Mouse (Mus musculus) erythroblast, embryonic 14.5 days (primary cell): ENCODE measurements around the gene Rpf2. TPM values are rescaled to one million over a fixed set of nuclear protein-coding genes. Genes with fewer than 3 reads are reported as not detected.

Source experiments
- H3K27me3 ChIP-seq: 2 replicates; pipeline ENCODE4 v1.6.1; 2012; ENCODE audit warnings: inconsistent platforms; ENCODE audit not compliant: control insufficient read depth
- H3K36me3 ChIP-seq: 2 replicates; pipeline ENCODE4 v1.6.1; 2012; ENCODE audit warnings: mild to moderate bottlenecking, inconsistent platforms; ENCODE audit not compliant: control insufficient read depth
- H3K4me1 ChIP-seq: 2 replicates; pipeline ENCODE4 v1.6.1; 2012; ENCODE audit warnings: inconsistent platforms; ENCODE audit not compliant: control insufficient read depth
- H3K4me3 ChIP-seq: replicated peaks from 2 replicates; pipeline ENCODE3; 2012; ENCODE audit warnings: moderate library complexity, mild to moderate bottlenecking, inconsistent platforms
- H3K9me3 ChIP-seq: 2 replicates; pipeline ENCODE4 v1.6.1; 2012; ENCODE audit warnings: low read length, inconsistent platforms, mixed read lengths; ENCODE audit not compliant: control insufficient read depth
- GATA1 ChIP-seq: IDR thresholded peaks from 2 replicates; pipeline ENCODE4 v1.6.1; 2012; ENCODE audit warnings: low read length, inconsistent platforms, mixed read lengths
- TAL1 ChIP-seq: IDR thresholded peaks from 3 replicates; pipeline ENCODE4 v1.6.1; 2012; ENCODE audit warnings: low read length, inconsistent platforms, mixed read lengths
- polyA plus RNA-seq: library from polyadenylated mRNA; stranded (reverse); fragments of >175 nt; gene quantifications from 2 replicates; pipeline ENCODE4 v1.2.3, GENCODE M21; 2012

The Rpf2 gene
- polyA plus RNA-seq, 1 experiment = 0.15 TPM

DNA sequence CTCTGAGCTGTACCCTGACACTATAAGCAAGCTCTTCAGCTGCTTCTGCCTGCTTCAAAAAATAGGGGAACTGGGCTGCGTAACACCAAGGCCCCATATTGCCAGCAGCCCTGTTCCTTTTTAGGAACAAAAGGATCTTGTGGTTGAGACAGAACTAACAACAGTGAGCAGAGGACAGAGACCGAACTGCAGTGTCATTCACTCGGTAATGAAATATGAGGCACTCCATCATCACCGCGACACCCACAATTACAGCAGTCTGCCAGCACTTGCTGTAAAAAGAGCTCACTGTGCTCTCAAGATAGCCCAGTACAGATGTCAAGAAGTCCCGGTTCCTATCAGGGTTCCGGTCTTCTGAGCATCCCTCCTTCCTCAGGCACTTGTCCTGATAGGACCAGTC is 29.2 kb upstream of the Rpf2 start:
- Histone ChIP-seq H3K4me1 (peaks cover 69% of the 10 kb centered on the region), H3K9me3 (no peaks in the 10 kb centered on the region), H3K4me3 (no peak overlapping the region), H3K36me3 (no peaks in the 10 kb centered on the region), H3K27me3 (peaks cover 2% of the 10 kb centered on the region; the same call in 1 of the 2 replicates)
- TF ChIP-seq TAL1 = no peak
- no peak for TF ChIP-seq GATA1

DNA sequence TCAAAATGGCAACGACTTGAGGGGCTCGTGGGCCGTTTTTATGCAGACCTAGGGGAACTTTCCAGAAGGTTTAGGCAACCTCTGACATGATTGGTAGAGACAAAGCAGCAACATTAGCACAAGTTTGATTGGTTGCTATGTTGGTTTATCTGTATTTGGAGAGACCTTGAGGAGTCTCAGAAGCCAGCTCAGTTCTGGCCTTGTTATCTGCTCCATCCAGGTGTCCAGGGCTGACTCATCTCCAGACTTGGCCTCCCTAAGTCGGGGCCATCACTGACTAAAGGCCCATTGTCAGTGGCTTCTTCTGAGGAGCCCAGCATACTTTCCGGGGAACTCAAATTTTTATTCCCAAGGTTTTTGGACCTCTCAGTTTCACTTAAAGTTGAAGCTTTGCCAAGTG is 27.1 kb upstream of the Rpf2 start:
- Histone ChIP-seq H3K27me3 (peaks cover 8% of the 10 kb centered on the region), H3K4me1 (peaks cover 55% of the 10 kb centered on the region), H3K9me3 (no peaks in the 10 kb centered on the region), H3K36me3 (no peaks in the 10 kb centered on the region), H3K4me3 (peak overlapping the region; percentile 33)
- peak; percentile 95 for TF ChIP-seq TAL1
- TF ChIP-seq GATA1 = peak; percentile 94

DNA sequence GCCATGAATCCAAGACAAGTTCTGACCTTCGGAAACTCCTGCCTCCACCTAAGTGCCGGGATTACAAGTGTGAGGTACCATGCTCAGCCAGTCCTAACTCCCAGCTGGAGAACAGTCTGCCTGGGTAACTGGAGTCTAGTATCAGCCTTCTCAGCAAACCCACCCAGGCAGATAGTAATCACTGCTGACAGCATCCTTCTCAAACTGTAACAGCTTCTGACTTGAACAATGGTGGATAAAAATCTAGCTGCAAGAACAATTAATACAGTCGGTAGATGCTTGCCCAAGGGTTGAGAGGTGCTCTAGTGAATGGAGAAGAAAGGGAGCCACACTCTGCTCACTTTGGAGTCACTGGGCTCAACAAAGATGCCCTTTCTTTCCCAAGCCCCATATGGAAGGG is 24.4 kb upstream of the Rpf2 start:
- Histone ChIP-seq H3K4me3 (no peak overlapping the region), H3K36me3 (no peaks in the 10 kb centered on the region), H3K9me3 (no peaks in the 10 kb centered on the region), H3K4me1 (peaks cover 43% of the 10 kb centered on the region), H3K27me3 (peaks cover 15% of the 10 kb centered on the region)
- TF ChIP-seq GATA1 (no peak), TAL1 (no peak)

DNA sequence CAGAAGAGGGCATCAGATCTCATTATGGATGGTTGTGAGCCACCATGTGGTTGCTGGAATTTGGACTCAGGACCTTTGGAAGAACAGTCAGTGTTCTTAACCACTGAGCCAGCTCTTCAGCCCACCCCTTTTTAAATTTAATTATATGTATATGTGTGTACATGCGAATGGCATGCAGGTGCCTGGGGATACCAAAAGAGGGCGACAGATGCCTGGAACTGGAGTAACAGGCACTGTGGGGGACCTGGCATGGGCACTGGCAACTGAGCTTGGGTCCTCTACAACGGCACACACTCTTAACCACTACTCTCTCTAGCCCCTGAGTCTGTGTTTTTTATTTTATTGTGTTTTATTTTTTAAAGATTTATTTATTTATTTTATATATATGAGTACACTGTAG is 18.1 kb upstream of the Rpf2 start:
- Histone ChIP-seq H3K4me3 (no peak overlapping the region), H3K4me1 (peaks cover 16% of the 10 kb centered on the region), H3K36me3 (no peaks in the 10 kb centered on the region), H3K27me3 (peaks cover 12% of the 10 kb centered on the region), H3K9me3 (no peaks in the 10 kb centered on the region)
- TF ChIP-seq TAL1 = no peak
- no peak for TF ChIP-seq GATA1

DNA sequence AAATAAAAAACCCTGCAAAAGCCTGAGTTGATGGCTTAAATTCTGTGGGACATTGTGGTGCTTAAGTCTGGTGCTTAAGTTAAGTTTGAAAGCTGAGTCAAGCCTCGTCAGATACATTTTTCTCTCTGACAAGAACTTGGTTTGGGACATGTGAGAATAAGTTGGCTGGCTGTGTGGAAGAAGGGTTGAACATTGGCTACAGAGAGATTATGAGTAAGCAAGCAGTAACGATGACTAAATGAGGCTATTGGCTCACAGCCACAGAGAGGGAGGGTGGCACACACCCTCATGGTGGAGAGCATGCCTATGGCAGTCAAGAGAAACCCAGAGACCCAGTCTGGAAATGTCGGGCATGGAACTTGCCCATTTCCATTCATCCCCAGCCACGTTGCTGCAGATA is 16.9 kb upstream of the Rpf2 start:
- TF ChIP-seq TAL1 (no peak), GATA1 (no peak)
- peaks cover 7% of the 10 kb centered on the region for H3K27me3 ChIP-seq
- no peaks in the 10 kb centered on the region for H3K9me3 ChIP-seq
- no peaks in the 10 kb centered on the region for H3K36me3 ChIP-seq
- peaks cover 28% of the 10 kb centered on the region for H3K4me1 ChIP-seq
- no peak overlapping the region for H3K4me3 ChIP-seq

DNA sequence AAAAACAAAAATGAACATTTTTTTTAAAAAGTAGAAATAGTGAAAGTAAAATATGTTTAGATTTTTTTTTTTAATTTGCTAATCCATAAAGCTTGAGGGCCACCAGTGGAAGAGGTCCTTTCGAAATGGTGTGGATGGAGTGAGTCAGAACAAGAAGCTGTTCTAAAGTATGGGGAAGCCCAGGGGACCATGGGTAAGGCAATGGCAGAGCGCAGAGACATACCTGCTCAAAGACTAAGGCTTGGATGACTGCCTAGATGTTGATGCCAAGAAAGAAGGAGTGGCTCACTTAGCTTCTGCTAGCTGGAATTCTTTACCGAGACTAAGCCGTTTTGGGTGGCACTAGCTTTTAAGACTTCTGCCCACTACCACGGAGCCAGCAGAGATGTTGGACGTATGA is 15.4 kb upstream of the Rpf2 start:
- Histone ChIP-seq H3K4me3 (no peak overlapping the region), H3K27me3 (no peaks in the 10 kb centered on the region), H3K36me3 (no peaks in the 10 kb centered on the region), H3K4me1 (peaks cover 35% of the 10 kb centered on the region), H3K9me3 (no peaks in the 10 kb centered on the region)
- TF ChIP-seq GATA1 (no peak), TAL1 (no peak)

DNA sequence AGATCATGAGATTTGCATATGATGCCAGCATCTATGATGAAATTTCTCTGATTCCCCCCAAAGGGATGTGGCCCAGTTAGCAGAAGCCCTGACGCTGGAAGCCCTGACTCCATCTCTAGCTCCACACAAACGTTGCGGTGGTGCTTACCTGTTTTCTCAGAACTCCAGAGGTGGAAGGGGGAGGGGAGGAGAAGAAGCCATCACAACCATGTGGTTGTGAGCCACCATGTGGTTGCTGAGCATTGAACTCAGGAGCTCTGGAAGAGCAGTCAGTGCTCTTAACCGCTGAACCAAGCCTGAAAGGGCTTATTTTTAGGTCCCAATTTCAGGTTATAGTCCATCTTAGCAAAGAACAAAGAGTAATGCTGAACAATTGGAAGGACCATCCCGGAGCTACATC is 13.5 kb upstream of the Rpf2 start:
- Histone ChIP-seq H3K4me3 (no peak overlapping the region), H3K36me3 (peaks cover 2% of the 10 kb centered on the region), H3K9me3 (no peaks in the 10 kb centered on the region), H3K4me1 (peaks cover 45% of the 10 kb centered on the region), H3K27me3 (no peaks in the 10 kb centered on the region)
- no peak for TF ChIP-seq GATA1
- TF ChIP-seq TAL1 = no peak

DNA sequence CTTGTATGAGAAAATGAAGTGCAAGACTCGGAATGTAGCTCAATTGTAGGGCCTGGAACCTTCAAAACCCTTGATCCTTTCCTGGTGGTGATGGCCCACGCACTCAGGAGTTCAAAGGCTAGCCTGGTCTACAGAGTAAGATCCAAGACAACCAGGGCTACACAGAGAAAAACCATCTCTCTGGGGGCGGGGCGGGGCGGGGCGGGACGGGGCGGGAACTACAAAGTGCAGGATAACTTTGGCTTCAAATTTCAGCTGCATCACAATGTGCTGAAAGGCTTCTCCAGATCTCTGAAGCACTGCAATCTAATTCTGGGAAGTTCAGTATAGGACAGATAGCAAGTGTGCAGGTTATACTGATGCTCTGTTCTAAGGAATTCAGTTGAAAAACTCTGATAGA is 12.7 kb upstream of the Rpf2 start:
- Histone ChIP-seq H3K36me3 (peaks cover 2% of the 10 kb centered on the region), H3K4me1 (peaks cover 45% of the 10 kb centered on the region), H3K4me3 (peak overlapping the region; percentile 80), H3K9me3 (no peaks in the 10 kb centered on the region), H3K27me3 (no peaks in the 10 kb centered on the region)
- TF ChIP-seq TAL1 (no peak), GATA1 (no peak)

DNA sequence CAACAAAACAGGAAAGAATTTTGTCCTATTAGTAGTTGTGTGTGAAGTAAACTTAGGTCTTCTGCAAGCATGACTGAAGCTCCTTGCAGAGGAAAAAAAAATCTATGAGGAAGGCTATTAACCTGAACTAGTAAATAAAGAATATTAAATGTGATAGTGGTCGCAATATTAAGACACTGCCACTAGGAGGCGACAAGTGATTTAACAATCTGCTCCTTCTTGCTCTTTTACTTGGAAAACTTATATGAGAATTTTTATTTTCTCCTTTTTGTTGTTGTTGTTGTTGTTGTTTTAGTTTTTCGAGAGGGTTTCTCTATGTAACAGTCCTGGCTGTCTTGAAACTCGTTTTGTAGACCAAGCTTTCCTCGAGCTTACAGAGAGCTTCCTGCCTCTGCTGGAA is 12.1 kb upstream of the Rpf2 start:
- no peaks in the 10 kb centered on the region for H3K9me3 ChIP-seq
- peak overlapping the region; percentile 80 for H3K4me3 ChIP-seq
- no peak for TF ChIP-seq GATA1
- TF ChIP-seq TAL1 = no peak
- H3K4me1 ChIP-seq = peaks cover 45% of the 10 kb centered on the region
- H3K27me3 ChIP-seq = no peaks in the 10 kb centered on the region
- H3K36me3 ChIP-seq = peaks cover 6% of the 10 kb centered on the region

DNA sequence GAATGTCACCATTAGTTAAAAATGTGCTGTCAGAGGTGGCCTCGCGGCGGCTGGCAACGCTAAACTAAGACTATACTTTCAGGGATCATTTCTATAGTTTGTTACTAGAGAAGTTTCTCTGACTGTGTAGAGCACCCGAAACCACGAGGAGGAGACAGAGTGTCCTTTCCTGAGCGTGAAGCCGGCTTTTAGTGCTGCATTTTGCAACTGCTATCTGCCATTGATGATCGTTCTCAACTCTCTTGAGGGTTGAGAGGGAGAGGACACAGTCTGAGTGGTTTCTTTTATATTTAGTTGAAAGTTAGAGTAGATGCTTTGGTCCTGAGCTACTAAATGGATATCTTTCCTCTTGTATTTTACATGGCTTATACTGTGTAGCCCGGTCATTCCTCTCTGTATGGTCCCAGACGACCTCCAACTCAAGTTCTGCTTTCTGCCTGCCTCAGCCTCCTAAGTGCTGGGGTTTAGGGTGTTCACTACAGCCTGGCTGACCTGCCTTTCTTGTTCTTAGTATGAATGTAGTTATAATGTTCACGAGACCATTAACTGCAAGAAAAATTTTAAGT is 11.6 kb upstream of the Rpf2 start:
- TF ChIP-seq GATA1 (no peak), TAL1 (no peak)
- Histone ChIP-seq H3K27me3 (no peaks in the 10 kb centered on the region), H3K36me3 (peaks cover 10% of the 10 kb centered on the region), H3K9me3 (no peaks in the 10 kb centered on the region), H3K4me1 (peaks cover 45% of the 10 kb centered on the region), H3K4me3 (peak overlapping the region; percentile 80)
